Mouse (Mus musculus) heart, embryonic 10.5 days (tissue): Measurements from ENCODE around the gene Ubb. TPM values are rescaled to one million over a fixed set of nuclear protein-coding genes. Genes with fewer than 3 reads are reported as not detected.
"Not testable (repeated sequence)": the region's sequence is repeated elsewhere in the genome, so short reads cannot be mapped to it uniquely, and the experiment has no call there.

Experiments used
- DNase-seq: peaks from one replicate; pipeline ENCODE4 v3.0.0-alpha.2; 2017; ENCODE audit warnings: low spot score
- H3K27ac ChIP-seq: fragments of 300-500 bp; sonication (generic); 2 replicates; pipeline ENCODE4 v1.5.1; 2016; ENCODE audit warnings: mild to moderate bottlenecking
- H3K27me3 ChIP-seq: fragments of 300-500 bp; sonication (generic); 2 replicates; pipeline ENCODE4 v1.6.1; 2016; ENCODE audit warnings: mild to moderate bottlenecking; ENCODE audit not compliant: poor library complexity, insufficient read depth, severe bottlenecking
- H3K36me3 ChIP-seq: fragments of 300-500 bp; sonication (generic); 2 replicates; pipeline ENCODE4 v1.6.1; 2016; ENCODE audit warnings: mild to moderate bottlenecking, moderate library complexity
- H3K4me1 ChIP-seq: fragments of 300-500 bp; sonication (generic); 2 replicates; pipeline ENCODE4 v1.6.1; 2016; ENCODE audit warnings: mild to moderate bottlenecking
- H3K4me3 ChIP-seq: fragments of 300-500 bp; sonication (generic); 2 replicates; pipeline ENCODE4 v1.5.1; 2016; ENCODE audit warnings: mild to moderate bottlenecking, moderate library complexity
- H3K9me3 ChIP-seq: fragments of 300-500 bp; sonication (generic); 2 replicates; pipeline ENCODE4 v1.6.1; 2016; ENCODE audit warnings: mild to moderate bottlenecking, moderate library complexity
- WGBS: fragments of 180-500 bp; shearing (Covaris S2); methylation state at CpG from one replicate; pipeline ENCODE4 v1.1.7; 2016; 5-methylcytosine and 5-hydroxymethylcytosine counted together
- polyA plus RNA-seq: library from polyadenylated mRNA; unstranded; fragments of >200 nt; fragmentation: Nextera tagmentation; extraction: Ambion mirVana; gene quantifications from 2 replicates; pipeline ENCODE4 v1.2.1, GENCODE M21; 2016

Ubb gene
- polyA plus RNA-seq, result 2,741 and 3,131 TPM in 2 replicates

DNA sequence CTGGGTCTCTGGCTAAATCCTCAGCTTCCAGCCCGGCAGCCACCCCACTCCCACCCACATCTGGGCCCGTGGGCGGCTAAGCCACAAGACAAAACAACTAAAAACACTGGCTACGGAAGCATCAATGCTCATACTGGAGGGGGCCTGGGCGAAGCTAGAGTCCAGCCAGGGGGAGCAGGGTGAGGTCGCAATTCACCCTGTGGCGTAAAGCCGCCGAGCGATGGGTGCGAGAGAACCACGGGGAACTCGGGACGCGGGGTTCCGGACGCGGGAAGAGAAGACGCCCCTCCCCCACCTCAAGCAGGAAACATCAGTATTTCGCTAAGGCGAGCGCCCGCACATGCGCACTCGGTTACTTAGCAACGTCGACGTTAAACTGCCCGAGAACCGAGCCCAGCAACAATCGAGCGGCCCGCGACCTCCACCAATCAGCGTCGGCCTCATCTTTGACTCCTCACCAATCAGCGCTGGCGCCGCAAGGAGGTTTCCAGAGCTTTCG lies at the start of gene Ubb:
Ubb (plus strand) TSS at position 445 of the 499 bp plus-strand sequence.
- WGBS, result under 1% methylated on average over 40 of the region's 40 CpGs
- Histone ChIP-seq H3K36me3 (peaks cover 26% of the 10 kb centered on the region), H3K9me3 (no peaks in the 10 kb centered on the region), H3K27me3 (no peaks in the 10 kb centered on the region), H3K27ac (peak within 1 kb of the TSS; percentile 100), H3K4me3 (peak within 1 kb of the TSS; percentile 85), H3K4me1 (peaks cover 22% of the 10 kb centered on the region)
- peak; percentile 100 for DNase-seq

- peaks cover 7% of the 10 kb centered on the region; the same call in 1 of the 2 replicates for H3K36me3 ChIP-seq
- DNase-seq, result no peak
- H3K27ac ChIP-seq, result no peak overlapping the region
- H3K4me3 ChIP-seq, result no peak overlapping the region
- 89% methylated on average over 4 of the region's 4 CpGs for WGBS
- no peaks in the 10 kb centered on the region for H3K9me3 ChIP-seq
- no peaks in the 10 kb centered on the region for H3K27me3 ChIP-seq
- H3K4me1 ChIP-seq, result no peaks in the 10 kb centered on the region; the same call in 1 of the 2 replicates
Measured at GRCm38 (mm10) chr11:62507683-62508082, 43.3 kb upstream of the Ubb start.

GRCm38 (mm10) chr11:62508365-62508764 lies 42.6 kb upstream of the Ubb start:
- not testable (repeated sequence) for H3K9me3 ChIP-seq, H3K27ac ChIP-seq

GRCm38 (mm10) chr11:62508816-62509215 lies 42.2 kb upstream of the Ubb start:
- WGBS, result 90% methylated on average over 5 of the region's 5 CpGs
- not testable (repeated sequence) for H3K4me1 ChIP-seq, H3K4me3 ChIP-seq, H3K27ac ChIP-seq, DNase-seq, H3K27me3 ChIP-seq, H3K9me3 ChIP-seq
- H3K36me3 ChIP-seq, result peaks cover 11% of the 10 kb centered on the region; the same call in 1 of the 2 replicates

More at GRCm38 (mm10) chr11:62508365-62508764, 42.6 kb upstream of the Ubb start:
- 94% methylated on average over 13 of the region's 13 CpGs for WGBS
- H3K4me1 ChIP-seq, H3K4me3 ChIP-seq, H3K36me3 ChIP-seq, DNase-seq, H3K27me3 ChIP-seq: not testable (repeated sequence)

- Histone ChIP-seq H3K36me3 (peaks cover 11% of the 10 kb centered on the region; the same call in 1 of the 2 replicates), H3K27me3 (no peaks in the 10 kb centered on the region), H3K27ac (no peak overlapping the region), H3K9me3 (no peaks in the 10 kb centered on the region), H3K4me3 (no peak overlapping the region), H3K4me1 (no peaks in the 10 kb centered on the region; the same call in 1 of the 2 replicates)
- WGBS, result 84% methylated on average over 3 of the region's 3 CpGs
- DNase-seq, result no peak
Measured at GRCm38 (mm10) chr11:62509571-62509970, 41.4 kb upstream of the Ubb start.

- DNase-seq, result no peak
- Histone ChIP-seq H3K4me3 (no peak overlapping the region), H3K9me3 (no peaks in the 10 kb centered on the region), H3K27me3 (no peaks in the 10 kb centered on the region), H3K36me3 (peaks cover 7% of the 10 kb centered on the region; the same call in 1 of the 2 replicates), H3K4me1 (no peaks in the 10 kb centered on the region; the same call in 1 of the 2 replicates), H3K27ac (no peak overlapping the region)
- 81% methylated on average over 5 of the region's 5 CpGs for WGBS
Measured at GRCm38 (mm10) chr11:62510956-62511355, 40.0 kb upstream of the Ubb start.

GRCm38 (mm10) chr11:62511444-62512202 lies 39.3 kb upstream of the Ubb start:
- Histone ChIP-seq H3K9me3 (no peaks in the 10 kb centered on the region), H3K27ac (no peak overlapping the region), H3K4me3 (no peak overlapping the region), H3K27me3 (no peaks in the 10 kb centered on the region), H3K36me3 (peaks cover 7% of the 10 kb centered on the region; the same call in 1 of the 2 replicates), H3K4me1 (no peaks in the 10 kb centered on the region; the same call in 1 of the 2 replicates)
- no peak for DNase-seq
- 84% methylated on average over 13 of the region's 13 CpGs for WGBS

DNA sequence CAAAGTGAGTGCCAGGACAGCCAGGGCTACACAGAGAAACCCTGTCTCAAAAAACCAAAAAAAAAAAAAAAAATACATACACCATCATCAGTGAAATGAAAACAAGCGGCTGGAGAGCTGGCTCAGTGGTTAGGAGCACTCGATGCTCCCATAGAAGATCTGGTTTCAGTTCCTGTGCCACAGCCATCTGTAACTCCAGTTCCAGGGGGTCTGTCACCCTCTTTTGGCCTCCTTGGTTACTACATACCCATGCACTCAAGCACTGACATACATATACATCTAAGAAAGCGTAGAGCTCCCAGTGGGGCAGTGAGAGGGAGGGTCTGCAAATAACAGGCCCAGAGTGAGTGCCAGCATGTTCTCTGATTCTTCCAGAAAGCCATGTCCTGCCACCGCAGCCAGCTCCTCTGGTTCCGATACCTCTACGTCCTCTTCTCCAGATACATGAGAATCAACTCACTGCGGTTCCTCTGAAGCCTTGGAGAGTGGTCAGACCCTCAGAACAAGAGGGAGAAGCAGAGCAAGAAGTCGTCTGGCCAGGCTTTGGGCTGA lies 38.4 kb upstream of the Ubb start:
- no peaks in the 10 kb centered on the region for H3K27me3 ChIP-seq
- whole genome bisulfite sequencing, result 82% methylated on average over 8 of the region's 8 CpGs
- no peak for DNase-seq
- no peaks in the 10 kb centered on the region; the same call in 1 of the 2 replicates for H3K4me1 ChIP-seq
- no peak overlapping the region for H3K27ac ChIP-seq
- peaks cover 7% of the 10 kb centered on the region; the same call in 1 of the 2 replicates for H3K36me3 ChIP-seq
- H3K9me3 ChIP-seq, result no peaks in the 10 kb centered on the region
- no peak overlapping the region for H3K4me3 ChIP-seq

GRCm38 (mm10) chr11:62513311-62513710 lies 37.7 kb upstream of the Ubb start:
- Histone ChIP-seq H3K36me3 (peaks cover 6% of the 10 kb centered on the region; the same call in 1 of the 2 replicates), H3K4me1 (no peaks in the 10 kb centered on the region; the same call in 1 of the 2 replicates), H3K4me3 (no peak overlapping the region), H3K9me3 (no peaks in the 10 kb centered on the region), H3K27ac (no peak overlapping the region), H3K27me3 (no peaks in the 10 kb centered on the region)
- no peak for DNase-seq
- WGBS, result 70% methylated on average over 6 of the region's 6 CpGs

GRCm38 (mm10) chr11:62518991-62519390 lies 32.0 kb upstream of the Ubb start:
- H3K4me3 ChIP-seq, result no peak overlapping the region
- peak overlapping the region; percentile 31; the same call in 1 of the 2 replicates for H3K27ac ChIP-seq
- no peaks in the 10 kb centered on the region for H3K36me3 ChIP-seq
- H3K9me3 ChIP-seq, result no peaks in the 10 kb centered on the region
- peaks cover 6% of the 10 kb centered on the region; the same call in 1 of the 2 replicates for H3K4me1 ChIP-seq
- no peak for DNase-seq
- 18% methylated on average over 2 of the region's 2 CpGs for WGBS
- no peaks in the 10 kb centered on the region for H3K27me3 ChIP-seq

- peaks cover 8% of the 10 kb centered on the region; the same call in 1 of the 2 replicates for H3K4me1 ChIP-seq
- no peaks in the 10 kb centered on the region for H3K36me3 ChIP-seq
- no peak overlapping the region for H3K27ac ChIP-seq
- 33% methylated on average over 2 of the region's 2 CpGs for whole genome bisulfite sequencing
- no peak for DNase-seq
- H3K9me3 ChIP-seq, result no peaks in the 10 kb centered on the region
- no peak overlapping the region for H3K4me3 ChIP-seq
- no peaks in the 10 kb centered on the region for H3K27me3 ChIP-seq
Measured at GRCm38 (mm10) chr11:62522283-62522682, 28.7 kb upstream of the Ubb start.

GRCm38 (mm10) chr11:62537089-62537488 lies 13.9 kb upstream of the Ubb start:
- Histone ChIP-seq H3K27me3 (peaks cover 32% of the 10 kb centered on the region), H3K9me3 (no peaks in the 10 kb centered on the region), H3K4me1 (peaks cover 14% of the 10 kb centered on the region), H3K27ac (no peak overlapping the region), H3K36me3 (no peaks in the 10 kb centered on the region), H3K4me3 (no peak overlapping the region)
- 85% methylated on average over 8 of the region's 8 CpGs for WGBS
- DNase-seq, result no peak

DNA sequence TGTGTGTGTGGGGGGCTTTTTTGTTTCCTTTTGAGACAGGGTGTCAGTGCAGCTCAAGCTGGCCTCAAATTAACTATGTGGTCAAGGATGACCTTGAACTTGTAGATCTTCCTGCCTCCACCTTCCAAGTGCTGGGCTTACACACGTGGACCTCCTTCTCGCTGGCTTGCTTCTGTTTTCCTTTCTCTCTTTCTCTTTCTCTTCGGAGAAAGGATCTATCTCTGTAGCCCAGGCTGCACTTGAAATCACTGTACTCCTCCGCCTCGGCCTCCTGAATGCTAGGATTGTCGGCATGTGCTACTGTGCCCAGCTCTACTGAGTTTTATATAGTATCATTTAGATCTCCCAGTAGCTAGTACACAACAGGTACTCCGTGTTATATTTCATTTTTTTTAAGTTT lies 13.4 kb upstream of the Ubb start:
- Histone ChIP-seq H3K27ac (no peak overlapping the region), H3K27me3 (peaks cover 32% of the 10 kb centered on the region), H3K36me3 (no peaks in the 10 kb centered on the region), H3K4me3 (no peak overlapping the region; the same call in 1 of the 2 replicates), H3K9me3 (no peaks in the 10 kb centered on the region), H3K4me1 (peaks cover 14% of the 10 kb centered on the region)
- no peak for DNase-seq
- 45% methylated on average over 7 of the region's 7 CpGs for WGBS
